ENCODE assay signal across 7 mouse cellular contexts in genomic region chr6:122490929-122491512, GRCm38 (mm10). TPM values are rescaled to one million over a fixed set of nuclear protein-coding genes. Genes with fewer than 3 reads are reported as not detected.
A peak's percentile ranks its signal among the peaks of the same experiment; 100 is the strongest.
DNase-seq lines count a peak whose midpoint lies in the region; ATAC-seq and TF ChIP-seq lines count a peak whose summit lies in the region.

No protein-coding gene starts in this region.

- H3K36me3 ChIP-seq in testis, adult 2 months (ENCODE audit: control insufficient read depth, insufficient read depth, low read length), result no peaks in the 10 kb centered on the region; the same call in 1 of the 2 replicates
- H3K36me3 ChIP-seq in forebrain, embryonic 15.5 days, result no peaks in the 10 kb centered on the region
- H3K36me3 ChIP-seq in liver, embryonic 14.5 days (replicated peaks; ENCODE audit: control insufficient read depth, insufficient read depth, low read depth), result no peaks in the 10 kb centered on the region

- peaks cover 9% of the 10 kb centered on the region for H3K4me1 ChIP-seq in testis, adult 2 months (ENCODE audit: control insufficient read depth, insufficient read depth, low read length)
- H3K4me1 ChIP-seq in forebrain, embryonic 15.5 days, result peaks cover 35% of the 10 kb centered on the region
- no peaks in the 10 kb centered on the region for H3K4me1 ChIP-seq in liver, embryonic 14.5 days (replicated peaks; ENCODE audit: control insufficient read depth in 2 of 2, insufficient read depth in 2 of 2, low read length in 1 of 2)

- intact Hi-C loops in left cerebral cortex, postnatal 25 days (cut with DNase I), result no loop called here

- H3K4me3 ChIP-seq in testis, adult 2 months (ENCODE audit: control insufficient read depth, low read depth, low read length), result peak overlapping the region; percentile 37; the same call in 1 of the 2 replicates
- peak overlapping the region; percentile 39 for H3K4me3 ChIP-seq in forebrain, embryonic 15.5 days
- peak overlapping the region in 1 of 2 experiments; percentile 6; a peak in 2 of 4 replicates for H3K4me3 ChIP-seq in liver, embryonic 14.5 days (ENCODE audit: insufficient read depth in 1 of 2, low read depth in 2 of 2, low read length in 2 of 2)

- H3K9me3 ChIP-seq in forebrain, embryonic 15.5 days, result no peaks in the 10 kb centered on the region
- no peaks in the 10 kb centered on the region for H3K9me3 ChIP-seq in liver, embryonic 14.5 days (ENCODE audit: control insufficient read depth, low read length)

- TF ChIP-seq POLR2A in testis, adult 2 months (IDR thresholded peaks at IDR 0.05; ENCODE audit: control insufficient read depth, low read depth, low read length), result no peak

- peak overlapping the region; percentile 51 for H3K9ac ChIP-seq in forebrain, embryonic 15.5 days (replicated peaks)
- H3K9ac ChIP-seq in liver, embryonic 14.5 days (replicated peaks), result no peak overlapping the region

- 22% methylated on average over 15 of the region's 15 CpGs for WGBS in forebrain, embryonic 15.5 days
- WGBS in liver, embryonic 14.5 days (ENCODE audit: insufficient replicate concordance), result 18% methylated on average over 15 of the region's 15 CpGs

- no peak for TF ChIP-seq EP300 in liver, embryonic 14.5 days (IDR thresholded peaks at IDR 0.05; ENCODE audit: low read depth)

- no peak overlapping the region for H3K27ac ChIP-seq in testis, adult 2 months (ENCODE audit: control insufficient read depth, insufficient read depth, low read depth, low read length)
- H3K27ac ChIP-seq in forebrain, embryonic 15.5 days (replicated peaks), result peak overlapping the region; percentile 73
- no peak overlapping the region for H3K27ac ChIP-seq in liver, embryonic 14.5 days

- peak overlapping the region; percentile 52 for H3K4me2 ChIP-seq in forebrain, embryonic 15.5 days (replicated peaks)
- peak overlapping the region; percentile 58 for H3K4me2 ChIP-seq in liver, embryonic 14.5 days (ENCODE audit: low read depth)

- H3K27me3 ChIP-seq in testis, adult 2 months (ENCODE audit: control insufficient read depth, insufficient read depth, low read length), result no peaks in the 10 kb centered on the region
- no peaks in the 10 kb centered on the region for H3K27me3 ChIP-seq in forebrain, embryonic 15.5 days
- peaks cover 84% of the 10 kb centered on the region for H3K27me3 ChIP-seq in liver, embryonic 14.5 days (ENCODE audit: control insufficient read depth, insufficient read depth, low read length)

- no peak for TF ChIP-seq CTCF in testis, adult 2 months (IDR thresholded peaks at IDR 0.05; ENCODE audit: control insufficient read depth, insufficient read depth, insufficient replicate concordance, low read depth, low read length)
- TF ChIP-seq CTCF in liver, embryonic 14.5 days (IDR thresholded peaks at IDR 0.05; ENCODE audit: low read depth), result no peak

- no peak for ATAC-seq in forebrain, embryonic 15.5 days (replicated peaks)
- ATAC-seq in liver, embryonic 14.5 days (ENCODE audit: insufficient read depth), result no peak

- no peak for DNase-seq in testis, postnatal 14 days (ENCODE audit: low spot score)
- no peak for DNase-seq in liver, embryonic 14.5 days (ENCODE audit: low read depth in 3 of 3, low spot score in 3 of 3)
- DNase-seq in adrenal gland, postnatal 36 days, result no peak
- no peak for DNase-seq in left cerebral cortex, postnatal 25 days (ENCODE audit: low spot score in 2 of 2)
- DNase-seq in thymus, adult 18-20 months, result no peak

RNA-seq across cellular contexts. Expression of gene Rimklb, which starts 7.5 kb away (rescaled TPM):
- 97.7 and 114 TPM in 2 replicates for polyA plus RNA-seq in testis, adult 2 months (2012; rRNA removed)
- 98.3 and 106 TPM in 2 replicates for polyA plus RNA-seq in forebrain, embryonic 15.5 days (2015; fragmentation: Nextera tagmentation; extraction: Ambion mirVana)
- 0.74 and 0.78 TPM in 2 replicates for polyA plus RNA-seq in liver, embryonic 14.5 days (2012; rRNA removed)
- polyA plus RNA-seq in liver, embryonic 14.5 days (2014; fragmentation: Nextera tagmentation; extraction: Ambion mirVana), result 0.53 and 1.1 TPM in 2 replicates
- total RNA-seq in adrenal gland, postnatal 36 days (2021), result under 1 TPM; 0.23 to 0.50 TPM
- total RNA-seq in left cerebral cortex, postnatal 25 days (2021), result 10 to 100 TPM; 84.1 to 91.8 TPM

RNA-seq across cellular contexts. Expression of gene Mfap5, which starts 14.6 kb away (rescaled TPM):
- 6.5 and 13.1 TPM in 2 replicates for polyA plus RNA-seq in testis, adult 2 months (2012; rRNA removed)
- 0.72 and 1.8 TPM in 2 replicates for polyA plus RNA-seq in forebrain, embryonic 15.5 days (2015; fragmentation: Nextera tagmentation; extraction: Ambion mirVana)
- 0.11 TPM in 2 replicates for polyA plus RNA-seq in liver, embryonic 14.5 days (2012; rRNA removed)
- not detected in 2 replicates for polyA plus RNA-seq in liver, embryonic 14.5 days (2014; fragmentation: Nextera tagmentation; extraction: Ambion mirVana)
- total RNA-seq in adrenal gland, postnatal 36 days (2021), result 10 to 100 TPM; 15.7 to 34.1 TPM
- 1 to 10 TPM in 1 of 2 experiments, under 1 TPM in 1; 0.32 to 1.2 TPM for total RNA-seq in left cerebral cortex, postnatal 25 days (2021)

Comparison
In these comparisons a context has a peak if more than half of its experiments do, and no peak if none do; other contexts are left out.
1. RNA of gene Rimklb, which starts 7.5 kb away (polyA plus RNA-seq): 97.7 to 114 TPM in testis, adult 2 months and 98.3 to 106 TPM in forebrain, embryonic 15.5 days; 0.53 to 1.1 TPM in liver, embryonic 14.5 days; every median in the first group is over 10 times any median in the second.